Mouse (Mus musculus) kidney, adult 2 months (tissue): Measurements from ENCODE around the gene Eefsec. TPM values are rescaled to one million over a fixed set of nuclear protein-coding genes. Genes with fewer than 3 reads are reported as not detected.

Experiments
- DNase-seq: peaks from one replicate; pipeline ENCODE4 v3.0.0; 2021
- H3K27ac ChIP-seq: fragments of 200-500 bp; 2 replicates; pipeline ENCODE4 v1.5.1; 2012; ENCODE audit warnings: low read depth, low read length, control low read depth, inconsistent platforms; ENCODE audit not compliant: insufficient read depth
- H3K27me3 ChIP-seq: fragments of 200-500 bp; replicated peaks from 2 replicates; pipeline ENCODE4 v1.6.1; 2012; ENCODE audit warnings: mild to moderate bottlenecking, moderate library complexity, low read length, inconsistent platforms; ENCODE audit not compliant: control insufficient read depth, insufficient read depth
- H3K36me3 ChIP-seq: fragments of 200-500 bp; 2 replicates; pipeline ENCODE4 v1.6.1; 2012; ENCODE audit warnings: mild to moderate bottlenecking, moderate library complexity, low read length, inconsistent platforms; ENCODE audit not compliant: control insufficient read depth, insufficient read depth
- H3K4me1 ChIP-seq: fragments of 200-500 bp; 2 replicates; pipeline ENCODE4 v1.6.1; 2011; ENCODE audit warnings: low read length; ENCODE audit not compliant: control insufficient read depth, insufficient read depth
- H3K4me3 ChIP-seq: fragments of 200-500 bp; 2 replicates; pipeline ENCODE4 v1.5.1; 2011; ENCODE audit warnings: mild to moderate bottlenecking, low read depth, low read length, control low read depth; ENCODE audit not compliant: insufficient read depth
- CTCF ChIP-seq: fragments of 200-500 bp; conservative IDR thresholded peaks from 2 replicates; pipeline ENCODE4 v1.5.1; 2011; ENCODE audit warnings: low read depth, mild to moderate bottlenecking, control low read depth, low read length, moderate library complexity, mixed read lengths; ENCODE audit not compliant: insufficient read depth, insufficient read length
- POLR2A ChIP-seq: fragments of 200-500 bp; IDR thresholded peaks from one replicate; pipeline ENCODE4 v1.6.1; 2011; ENCODE audit warnings: low read depth, low read length, control low read depth
- WGBS: fragments of 180-500 bp; shearing (Covaris S2); methylation state at CpG from one replicate; pipeline ENCODE4 v1.1.7; 2018; 5-methylcytosine and 5-hydroxymethylcytosine counted together
- polyA plus RNA-seq: library from polyadenylated mRNA; depleted of rRNA; stranded (reverse); fragments of >200 nt; gene quantifications from 2 replicates; pipeline ENCODE4 v1.2.3, GENCODE M21; 2012

Eefsec gene
- polyA plus RNA-seq, 1 experiment = 32.5 TPM

GRCm38 (mm10) chr6:88313937-88314336 lies 132.4 kb downstream of the Eefsec start:
- DNase-seq = no peak
- Histone ChIP-seq H3K36me3 (no peaks in the 10 kb centered on the region), H3K27me3 (no peaks in the 10 kb centered on the region), H3K4me1 (no peaks in the 10 kb centered on the region), H3K27ac (no peak overlapping the region), H3K4me3 (no peak overlapping the region)
- TF ChIP-seq CTCF (no peak), POLR2A (no peak)
- 74% methylated on average over 9 of the region's 9 CpGs for WGBS

DNA sequence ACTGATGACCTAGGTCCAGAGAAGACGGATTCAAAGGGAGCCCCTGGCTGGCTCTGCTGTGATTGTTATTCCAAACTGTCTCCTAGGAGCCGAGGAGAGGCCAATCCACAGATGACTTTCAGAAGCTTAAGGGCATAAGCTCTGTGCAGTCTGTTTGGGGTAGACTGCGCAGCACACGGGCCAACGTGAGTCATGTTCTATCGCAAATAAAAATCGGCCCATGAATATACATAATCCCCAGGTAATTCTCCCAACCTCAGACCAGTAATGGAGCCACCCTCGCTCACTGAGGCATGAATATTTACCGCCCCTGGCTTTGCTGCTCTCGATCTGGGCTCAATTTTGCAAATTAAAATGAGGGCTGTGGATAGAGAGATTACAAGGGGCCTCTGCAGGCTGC lies 134.7 kb downstream of the Eefsec start:
- H3K4me1 ChIP-seq = no peaks in the 10 kb centered on the region
- H3K27ac ChIP-seq = no peak overlapping the region
- H3K36me3 ChIP-seq = no peaks in the 10 kb centered on the region
- TF ChIP-seq POLR2A = no peak
- no peak for TF ChIP-seq CTCF
- WGBS = 71% methylated on average over 10 of the region's 10 CpGs
- no peaks in the 10 kb centered on the region for H3K27me3 ChIP-seq
- no peak overlapping the region for H3K4me3 ChIP-seq
- no peak for DNase-seq

DNA sequence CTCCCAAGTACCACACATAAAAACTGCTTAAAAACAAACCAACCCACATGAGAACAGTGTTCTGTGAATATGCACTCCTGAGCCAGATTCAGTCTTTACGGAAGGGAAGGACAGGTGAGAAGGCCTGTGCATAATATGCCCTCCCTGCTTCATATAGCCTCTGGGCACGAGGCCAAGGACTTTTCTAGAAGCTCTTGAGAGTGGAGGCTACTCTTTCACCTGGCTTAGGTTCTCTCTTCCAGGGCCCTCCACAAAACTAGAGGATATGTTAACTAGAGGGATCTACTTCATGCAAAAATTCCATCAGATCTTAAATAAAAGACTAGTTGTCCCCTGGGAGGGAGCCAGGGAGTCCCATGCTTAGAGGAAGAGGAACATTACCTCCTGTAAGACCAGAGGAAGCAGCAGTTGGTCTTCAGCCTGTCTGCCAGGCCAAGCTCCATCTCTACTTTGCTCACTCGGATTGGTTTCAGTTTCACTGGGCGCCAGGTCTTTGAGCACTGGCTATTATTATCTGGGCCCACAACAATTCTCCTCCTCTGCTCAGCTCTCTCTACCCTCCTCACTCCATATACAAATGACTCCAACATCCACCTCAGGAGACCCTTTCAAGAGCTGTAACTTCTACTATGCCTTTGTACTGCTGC lies 140.1 kb downstream of the Eefsec start:
- no peak overlapping the region for H3K4me3 ChIP-seq
- peak; percentile 10 for DNase-seq
- WGBS = 76% methylated on average over 4 of the region's 4 CpGs
- H3K27me3 ChIP-seq = no peaks in the 10 kb centered on the region
- no peaks in the 10 kb centered on the region for H3K4me1 ChIP-seq
- no peak for TF ChIP-seq POLR2A
- TF ChIP-seq CTCF = no peak
- no peaks in the 10 kb centered on the region for H3K36me3 ChIP-seq
- H3K27ac ChIP-seq = no peak overlapping the region

DNA sequence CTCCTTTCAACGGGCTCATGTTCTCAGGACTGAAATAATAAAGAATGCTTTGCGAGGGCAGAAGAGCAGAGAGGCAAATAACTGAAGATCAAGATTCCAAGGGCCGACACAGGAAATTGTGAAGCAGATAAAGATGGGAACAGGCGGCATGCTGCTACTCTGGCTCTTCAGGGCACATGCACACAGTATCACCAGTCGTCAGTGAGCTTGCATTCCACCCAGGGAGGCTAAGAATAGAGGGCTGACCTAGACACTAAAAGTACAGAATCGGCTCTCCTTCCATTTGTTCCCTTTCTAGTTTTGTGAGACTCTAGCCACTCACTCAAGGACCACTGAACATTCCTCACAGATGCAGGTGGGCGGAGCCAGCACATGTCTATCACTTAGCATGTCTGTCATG lies 145.1 kb downstream of the Eefsec start:
- H3K36me3 ChIP-seq = no peaks in the 10 kb centered on the region
- no peak overlapping the region for H3K27ac ChIP-seq
- TF ChIP-seq CTCF = no peak
- no peak for TF ChIP-seq POLR2A
- WGBS = 81% methylated on average over 7 of the region's 7 CpGs
- no peak for DNase-seq
- no peak overlapping the region for H3K4me3 ChIP-seq
- H3K4me1 ChIP-seq = no peaks in the 10 kb centered on the region
- H3K27me3 ChIP-seq = no peaks in the 10 kb centered on the region

DNA sequence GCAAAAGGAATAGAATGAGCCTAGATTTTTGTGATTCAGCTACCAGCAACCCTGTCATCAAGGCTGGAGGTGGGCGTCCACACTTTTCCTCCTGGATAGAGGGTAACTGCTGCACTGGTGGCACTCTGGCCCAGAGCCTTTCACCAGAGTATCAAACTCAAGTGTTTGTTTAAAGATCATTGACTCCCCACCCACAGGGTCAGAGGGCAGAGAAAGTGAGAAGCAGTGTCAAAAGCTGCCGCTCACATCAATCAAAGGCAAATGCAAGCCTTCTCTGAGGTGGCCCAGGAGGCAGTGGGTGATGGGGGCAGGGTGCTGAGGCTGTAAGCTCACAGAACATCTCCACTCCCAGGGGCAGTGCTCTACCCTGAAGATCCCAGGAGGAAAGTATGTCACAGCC lies 146.8 kb downstream of the Eefsec start:
- no peak for TF ChIP-seq CTCF
- TF ChIP-seq POLR2A = no peak
- H3K27ac ChIP-seq = no peak overlapping the region
- DNase-seq = no peak
- WGBS = 86% methylated on average over 2 of the region's 2 CpGs
- no peaks in the 10 kb centered on the region for H3K36me3 ChIP-seq
- H3K4me1 ChIP-seq = no peaks in the 10 kb centered on the region
- H3K4me3 ChIP-seq = no peak overlapping the region
- H3K27me3 ChIP-seq = no peaks in the 10 kb centered on the region

- Histone ChIP-seq H3K27ac (no peak overlapping the region), H3K36me3 (no peaks in the 10 kb centered on the region), H3K4me3 (no peak overlapping the region), H3K27me3 (no peaks in the 10 kb centered on the region), H3K4me1 (no peaks in the 10 kb centered on the region)
- WGBS = 83% methylated on average over 4 of the region's 4 CpGs
- no peak for DNase-seq
- TF ChIP-seq POLR2A = no peak
- no peak for TF ChIP-seq CTCF
Observed at GRCm38 (mm10) chr6:88292274-88292909, 153.9 kb downstream of the Eefsec start.

- Histone ChIP-seq H3K4me1 (no peaks in the 10 kb centered on the region), H3K27me3 (no peaks in the 10 kb centered on the region), H3K27ac (no peak overlapping the region), H3K4me3 (no peak overlapping the region), H3K36me3 (no peaks in the 10 kb centered on the region)
- 86% methylated on average over 6 of the region's 6 CpGs for WGBS
- no peak for DNase-seq
- TF ChIP-seq POLR2A (no peak), CTCF (no peak)
Observed at GRCm38 (mm10) chr6:88290129-88290766, 156.1 kb downstream of the Eefsec start.
